Mouse (Mus musculus) adrenal gland, adult 8-10 months (tissue): ENCODE measurements around the gene Atf7. TPM values are rescaled to one million over a fixed set of nuclear protein-coding genes. Genes with fewer than 3 reads are reported as not detected.

Experiments used
- DNase-seq: peaks from one replicate; pipeline ENCODE4 v3.0.0; 2022
- total RNA-seq, 4 experiments: library from RNA; stranded (reverse); gene quantifications; 2 replicates each; pipeline ENCODE4 v1.2.4; 2022

Atf7 gene
- total RNA-seq, 4 experiments from 2014 or later: 55.5 to 104 (median 76.0) TPM

- peak; percentile 40 for DNase-seq
Measured at GRCm38 (mm10) chr15:102546677-102547427, 78.4 kb downstream of the Atf7 start.

GRCm38 (mm10) chr15:102546246-102546645 lies 79.0 kb downstream of the Atf7 start:
- DNase-seq: no peak

- no peak for DNase-seq
Measured at GRCm38 (mm10) chr15:102544801-102545200, 80.5 kb downstream of the Atf7 start.

- no peak for DNase-seq
Measured at GRCm38 (mm10) chr15:102533926-102534325, 91.3 kb downstream of the Atf7 start.

GRCm38 (mm10) chr15:102532106-102532900 lies 93.0 kb downstream of the Atf7 start:
- DNase-seq: no peak

GRCm38 (mm10) chr15:102531586-102531985 lies 93.7 kb downstream of the Atf7 start:
- DNase-seq: no peak

- DNase-seq: no peak
Measured at GRCm38 (mm10) chr15:102530566-102530965, 94.7 kb downstream of the Atf7 start.

- DNase-seq: no peak
Measured at GRCm38 (mm10) chr15:102528396-102528795, 96.9 kb downstream of the Atf7 start.

GRCm38 (mm10) chr15:102527936-102528335 lies 97.3 kb downstream of the Atf7 start:
- no peak for DNase-seq

- no peak for DNase-seq
Measured at GRCm38 (mm10) chr15:102526111-102527002, 98.9 kb downstream of the Atf7 start.

GRCm38 (mm10) chr15:102524892-102525485 lies 100.3 kb downstream of the Atf7 start, which contains the start of gene Npff:
TSS of gene Npff (minus strand) at chr15:102524942.
- peak; percentile 48 for DNase-seq

- DNase-seq: no peak
Measured at GRCm38 (mm10) chr15:102521480-102521879, 103.8 kb downstream of the Atf7 start.

GRCm38 (mm10) chr15:102520416-102520815 lies 104.8 kb downstream of the Atf7 start:
- no peak for DNase-seq

GRCm38 (mm10) chr15:102519211-102520141 lies 105.8 kb downstream of the Atf7 start:
- DNase-seq: no peak

- DNase-seq: no peak
Measured at GRCm38 (mm10) chr15:102518859-102519201, 106.4 kb downstream of the Atf7 start.

GRCm38 (mm10) chr15:102517976-102518858 lies 107.0 kb downstream of the Atf7 start, which contains the start of gene Tarbp2:
TSS of gene Tarbp2 (plus strand) at chr15:102518192.
- peak; percentile 100 for DNase-seq

GRCm38 (mm10) chr15:102517631-102517975 lies 107.7 kb downstream of the Atf7 start:
- DNase-seq: no peak

GRCm38 (mm10) chr15:102516728-102517404 lies 108.4 kb downstream of the Atf7 start, which contains the start of gene Map3k12:
TSS of gene Map3k12 (minus strand) at chr15:102517064.
- DNase-seq: peak; percentile 71

- DNase-seq: no peak
Measured at GRCm38 (mm10) chr15:102516293-102516692, 109.0 kb downstream of the Atf7 start.
